Mouse (Mus musculus) layer of hippocampus, adult 2 months (tissue): ENCODE results near the gene Pus3. TPM values are rescaled to one million over a fixed set of nuclear protein-coding genes. Genes with fewer than 3 reads are reported as not detected.

Experiments
- DNase-seq, 2 experiments: peaks; one replicate each; pipeline ENCODE4 v3.0.0; 2022; ENCODE audit warnings: low spot score in 2 of 2
- H3K27ac ChIP-seq: fragments of 200-600 bp; 2 replicates; pipeline ENCODE4 v1.8.1; 2022
- H3K4me3 ChIP-seq: fragments of 200-600 bp; 2 replicates; pipeline ENCODE4 v1.8.1; 2022; ENCODE audit warnings: mild to moderate bottlenecking
- CTCF ChIP-seq: fragments of 200-600 bp; conservative IDR thresholded peaks from 2 replicates; pipeline ENCODE4 v1.8.1; 2022; ENCODE audit warnings: antibody characterized with exemption, mild to moderate bottlenecking, moderate library complexity
- total RNA-seq, 2 experiments: library from RNA; stranded (reverse); gene quantifications; 2 replicates each; pipeline ENCODE4 v1.2.3; 2021

Pus3 gene
- total RNA-seq, 2 experiments from 2014 or later = 13.0 to 14.2 TPM

GRCm38 (mm10) chr9:35533266-35533665 is 25.1 kb upstream of the Pus3 start:
- no peak for DNase-seq
- Histone ChIP-seq H3K4me3 (no peak overlapping the region), H3K27ac (no peak overlapping the region)
- no peak for TF ChIP-seq CTCF

- Histone ChIP-seq H3K27ac (no peak overlapping the region), H3K4me3 (no peak overlapping the region)
- peak; percentile 93 for TF ChIP-seq CTCF
- DNase-seq = peak; percentile 42 to 66
These were observed 23.3 kb upstream of the Pus3 start for GRCm38 (mm10) chr9:35535110-35535509.

DNA sequence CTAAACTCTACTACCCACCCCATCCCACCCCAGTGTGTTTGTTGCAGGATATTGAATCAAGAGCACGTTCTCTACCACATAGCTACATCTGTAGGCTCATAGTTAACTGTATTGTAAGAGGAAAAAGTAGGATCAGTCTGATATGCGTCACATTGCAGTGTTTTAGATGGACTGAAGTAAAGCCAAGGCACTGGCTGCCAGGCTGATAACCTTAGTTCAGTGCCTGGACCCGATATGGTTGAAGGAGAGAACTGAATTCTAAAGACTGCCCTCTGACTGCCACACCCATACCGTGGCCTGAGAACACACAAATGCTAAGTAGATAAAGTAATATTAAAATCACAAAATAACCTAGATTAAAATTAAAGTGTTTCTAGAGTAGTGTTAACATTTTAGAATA is 22.5 kb upstream of the Pus3 start:
- no peak for DNase-seq
- no peak for TF ChIP-seq CTCF
- no peak overlapping the region for H3K4me3 ChIP-seq
- H3K27ac ChIP-seq = no peak overlapping the region

DNA sequence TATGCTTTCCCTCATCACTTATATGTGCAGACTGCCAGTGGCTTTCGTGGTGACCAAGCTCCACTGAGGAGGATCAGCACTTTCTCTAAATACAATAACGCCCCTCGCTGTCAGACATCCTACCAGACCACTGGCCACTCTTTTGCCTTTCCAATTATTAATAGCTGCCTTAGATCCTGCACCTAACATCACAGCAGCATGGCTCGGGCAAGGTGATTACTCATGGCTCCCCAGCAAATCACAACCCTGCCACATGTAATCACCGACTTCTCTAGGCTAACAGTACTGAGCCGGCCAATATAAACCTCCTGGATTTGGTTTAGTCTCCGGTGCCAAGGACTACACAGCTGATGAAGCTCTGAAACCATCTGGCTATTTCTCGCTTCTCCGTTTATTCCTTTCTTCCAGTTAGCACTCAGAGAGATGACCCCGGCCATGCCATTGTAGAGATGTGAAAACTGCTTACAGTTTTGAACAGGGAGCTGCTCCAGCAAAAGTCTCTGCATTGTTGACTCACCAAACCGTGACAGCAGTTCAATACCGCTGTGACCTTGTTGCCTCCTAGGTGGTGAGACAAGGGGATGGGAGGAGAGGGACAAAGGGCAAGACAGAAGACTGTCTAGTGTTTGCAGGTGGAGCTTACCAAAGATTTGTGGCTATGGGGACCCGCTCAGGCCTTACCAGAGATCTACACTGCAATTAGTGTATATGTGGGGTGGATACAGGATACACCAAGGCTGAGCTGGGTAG is 19.2 kb upstream of the Pus3 start:
- no peak overlapping the region for H3K4me3 ChIP-seq
- H3K27ac ChIP-seq = no peak overlapping the region
- no peak for TF ChIP-seq CTCF
- no peak for DNase-seq

DNA sequence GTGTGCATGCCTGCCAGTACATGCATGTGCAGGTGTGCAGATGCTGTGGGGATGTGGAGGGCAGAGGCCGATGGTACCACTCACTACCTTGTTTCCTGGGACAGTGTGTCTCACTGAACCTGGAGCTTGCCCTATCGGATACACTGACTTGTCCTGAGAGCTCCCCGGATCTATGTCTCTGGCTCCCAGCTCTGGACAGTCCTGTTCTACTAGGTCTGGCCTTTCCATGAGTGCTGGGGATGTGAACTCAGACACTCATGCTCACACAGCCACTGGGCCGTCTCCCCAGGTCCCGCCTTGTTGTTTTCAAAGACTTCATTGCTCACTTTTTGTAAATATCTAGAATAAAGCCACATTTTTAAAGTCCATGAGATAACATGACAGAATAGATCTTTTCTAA is 17.4 kb upstream of the Pus3 start:
- TF ChIP-seq CTCF = no peak
- no peak for DNase-seq
- Histone ChIP-seq H3K4me3 (no peak overlapping the region), H3K27ac (no peak overlapping the region)

DNA sequence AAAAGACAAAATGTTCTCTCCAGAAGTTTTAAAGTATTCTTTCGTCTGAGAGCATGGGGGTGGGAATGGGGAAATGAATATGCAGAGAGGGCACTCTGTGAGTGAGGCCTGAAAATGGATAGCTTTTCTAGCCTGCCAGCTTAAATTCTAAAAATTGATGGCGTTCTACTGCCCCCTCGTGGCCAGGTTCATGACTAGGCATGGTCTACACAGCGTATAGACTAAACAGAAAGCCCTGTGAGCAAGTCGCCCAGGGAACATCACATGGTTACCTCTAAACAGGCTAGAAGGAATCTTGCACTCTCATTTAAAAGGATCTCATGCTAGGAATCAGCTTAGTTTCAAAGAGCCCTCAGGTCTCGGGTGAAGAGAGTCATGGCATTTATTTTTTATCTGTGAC is 16.9 kb upstream of the Pus3 start:
- peak; percentile 90 for TF ChIP-seq CTCF
- DNase-seq = peak; percentile 75 to 89
- no peak overlapping the region for H3K4me3 ChIP-seq
- no peak overlapping the region for H3K27ac ChIP-seq

GRCm38 (mm10) chr9:35541941-35542340 is 16.5 kb upstream of the Pus3 start:
- no peak for TF ChIP-seq CTCF
- no peak for DNase-seq
- Histone ChIP-seq H3K27ac (no peak overlapping the region), H3K4me3 (no peak overlapping the region)

- no peak for DNase-seq
- H3K4me3 ChIP-seq = no peak overlapping the region
- no peak overlapping the region for H3K27ac ChIP-seq
- TF ChIP-seq CTCF = no peak
These were observed 15.1 kb upstream of the Pus3 start for GRCm38 (mm10) chr9:35543099-35543860.

GRCm38 (mm10) chr9:35544666-35545065 is 13.7 kb upstream of the Pus3 start:
- no peak for TF ChIP-seq CTCF
- H3K27ac ChIP-seq = no peak overlapping the region
- DNase-seq = no peak

DNA sequence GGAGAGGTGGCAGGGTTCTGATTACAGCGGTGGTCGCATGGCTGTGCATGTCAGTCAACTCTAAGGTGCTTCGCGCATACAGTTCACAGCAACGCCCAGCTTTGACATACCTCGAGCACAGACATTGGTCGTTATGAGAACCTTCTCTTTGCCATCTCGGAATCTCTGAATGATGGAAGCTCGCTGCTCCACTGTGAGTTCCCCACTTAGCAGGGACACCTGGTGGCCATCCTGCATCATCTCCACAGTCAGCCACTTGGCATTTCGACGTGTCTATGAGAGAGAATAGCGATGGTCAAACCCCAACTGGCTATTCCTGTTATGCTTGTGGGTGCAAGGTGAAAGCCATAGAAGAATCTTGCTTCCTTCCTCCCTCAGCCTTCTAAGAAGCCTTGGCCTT is 12.7 kb upstream of the Pus3 start:
- DNase-seq = no peak
- Histone ChIP-seq H3K4me3 (no peak overlapping the region), H3K27ac (no peak overlapping the region)
- TF ChIP-seq CTCF = peak; percentile 59

More at GRCm38 (mm10) chr9:35544666-35545065, 13.7 kb upstream of the Pus3 start:
- H3K4me3 ChIP-seq = no peak overlapping the region

DNA sequence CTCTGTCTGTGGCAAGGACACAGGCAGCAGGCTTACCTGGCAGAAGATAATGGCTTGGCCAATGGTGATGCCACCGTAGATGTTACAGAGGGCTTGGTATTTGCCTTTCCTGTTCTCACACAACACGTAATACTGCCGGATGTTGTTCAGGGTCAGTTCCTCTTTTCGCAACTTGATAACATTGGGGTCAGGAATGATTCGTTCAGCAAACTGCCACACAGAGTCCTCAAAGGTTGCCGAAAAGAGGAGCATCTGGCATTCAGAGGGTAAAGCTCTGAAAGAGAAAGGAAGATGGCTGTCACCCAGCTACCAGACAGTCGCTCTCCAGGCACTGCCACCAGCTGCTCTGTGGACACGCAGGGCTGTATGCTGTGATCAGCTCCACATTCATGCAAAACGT is 11.7 kb upstream of the Pus3 start:
- no peak for TF ChIP-seq CTCF
- H3K27ac ChIP-seq = no peak overlapping the region
- DNase-seq = no peak
- H3K4me3 ChIP-seq = no peak overlapping the region

GRCm38 (mm10) chr9:35548455-35548854 is 9.9 kb upstream of the Pus3 start:
- no peak for DNase-seq
- TF ChIP-seq CTCF = no peak
- no peak overlapping the region for H3K4me3 ChIP-seq
- H3K27ac ChIP-seq = no peak overlapping the region

DNA sequence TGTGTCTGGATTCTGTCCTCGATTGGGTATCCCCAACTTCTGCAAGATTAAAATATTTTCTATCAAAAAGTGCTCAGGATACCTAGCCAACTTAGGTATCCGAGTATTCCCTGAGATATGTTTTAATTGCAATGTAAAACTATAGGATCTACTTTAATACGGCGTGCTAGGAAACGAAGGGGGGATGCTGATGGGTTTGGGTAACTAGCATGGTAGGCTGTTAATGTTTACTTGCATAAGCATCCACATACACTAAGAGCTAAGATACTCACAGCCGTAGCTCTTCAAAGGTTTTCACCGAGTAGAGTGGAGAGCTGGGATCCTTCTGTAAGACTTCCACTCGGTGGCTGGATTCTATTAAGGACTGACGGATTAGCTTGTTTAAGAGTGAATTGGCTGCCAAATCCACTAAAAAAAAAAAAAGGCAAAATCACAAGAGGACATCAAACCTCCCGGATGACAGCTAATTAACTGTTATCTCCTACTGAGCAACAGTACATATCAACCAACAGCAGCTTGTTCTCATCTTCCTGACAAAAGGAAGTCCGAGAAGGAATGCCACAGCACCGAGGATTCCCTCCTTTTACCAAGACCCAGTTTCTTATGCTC is 1.8 kb upstream of the Pus3 start:
- no peak for DNase-seq
- H3K4me3 ChIP-seq = no peak overlapping the region
- no peak overlapping the region for H3K27ac ChIP-seq
- no peak for TF ChIP-seq CTCF
